8 mouse cellular contexts compared by ENCODE assay signal in genomic region chr13:21222463-21223022, GRCm38 (mm10). TPM values are rescaled to one million over a fixed set of nuclear protein-coding genes. Genes with fewer than 3 reads are reported as not detected.
A peak's percentile ranks its signal among the peaks of the same experiment; 100 is the strongest.
DNase-seq lines count a peak whose midpoint lies in the region; ATAC-seq lines count a peak whose summit lies in the region.

No protein-coding gene starts in this region.

- under 1% methylated on average over 20 of the region's 20 CpGs for WGBS in heart, embryonic 14.5 days
- under 1% methylated on average over 20 of the region's 20 CpGs for WGBS in liver, embryonic 12.5 days (ENCODE audit: insufficient replicate concordance)
- under 1% methylated on average over 20 of the region's 20 CpGs for WGBS in stomach, embryonic 14.5 days

- no peaks in the 10 kb centered on the region; the same call in 1 of the 2 replicates for H3K27me3 ChIP-seq in heart, embryonic 14.5 days (ENCODE audit: control insufficient read depth, insufficient read depth, low read length)
- H3K27me3 ChIP-seq in liver, embryonic 12.5 days (replicated peaks): peaks cover 20% of the 10 kb centered on the region
- no peaks in the 10 kb centered on the region for H3K27me3 ChIP-seq in stomach, embryonic 14.5 days (ENCODE audit: control insufficient read depth, insufficient read depth, low read length)

- peaks cover 0 to 4% of the 10 kb centered on the region in 2 experiments; a peak in 1 of 4 replicates for H3K4me1 ChIP-seq in heart, embryonic 14.5 days (ENCODE audit: control insufficient read depth in 2 of 2, insufficient read depth in 2 of 2, low read length in 2 of 2)
- peaks cover 25% of the 10 kb centered on the region for H3K4me1 ChIP-seq in liver, embryonic 12.5 days
- no peaks in the 10 kb centered on the region for H3K4me1 ChIP-seq in stomach, embryonic 14.5 days (ENCODE audit: control insufficient read depth, insufficient read depth, low read length)

- no peaks in the 10 kb centered on the region for H3K36me3 ChIP-seq in heart, embryonic 14.5 days (ENCODE audit: control insufficient read depth, insufficient read depth, low read length)
- no peaks in the 10 kb centered on the region for H3K36me3 ChIP-seq in liver, embryonic 12.5 days
- no peaks in the 10 kb centered on the region for H3K36me3 ChIP-seq in stomach, embryonic 14.5 days (ENCODE audit: control insufficient read depth, insufficient read depth, low read length)

- peak; percentile 68; the same call in 1 of the 2 replicates for ATAC-seq in heart, embryonic 14.5 days (ENCODE audit: insufficient number of reproducible peaks, insufficient read depth, low FRiP score, low read depth)
- ATAC-seq in liver, embryonic 12.5 days: peak; percentile 94
- peak; percentile 91 for ATAC-seq in stomach, embryonic 14.5 days (ENCODE audit: insufficient number of reproducible peaks, insufficient read depth, low FRiP score, low read depth)

- no peaks in the 10 kb centered on the region for H3K9me3 ChIP-seq in heart, embryonic 14.5 days (ENCODE audit: control insufficient read depth, low read length)
- no peaks in the 10 kb centered on the region for H3K9me3 ChIP-seq in liver, embryonic 12.5 days (replicated peaks)
- no peaks in the 10 kb centered on the region for H3K9me3 ChIP-seq in stomach, embryonic 14.5 days (ENCODE audit: control insufficient read depth, low read depth, low read length)

- peak overlapping the region; percentile 63 for H3K9ac ChIP-seq in heart, embryonic 14.5 days (ENCODE audit: low read length)
- H3K9ac ChIP-seq in liver, embryonic 12.5 days: peak overlapping the region; percentile 70
- peak overlapping the region; percentile 33; the same call in 1 of the 2 replicates for H3K9ac ChIP-seq in stomach, embryonic 14.5 days (replicated peaks; ENCODE audit: low read depth, low read length)

- H3K4me2 ChIP-seq in heart, embryonic 14.5 days (ENCODE audit: low read length): peak overlapping the region; percentile 82
- peak overlapping the region; percentile 93 for H3K4me2 ChIP-seq in liver, embryonic 12.5 days
- peak overlapping the region; percentile 77 for H3K4me2 ChIP-seq in stomach, embryonic 14.5 days (replicated peaks; ENCODE audit: low read depth, low read length)

- H3K27ac ChIP-seq in heart, embryonic 14.5 days (replicated peaks in 1 of 2; ENCODE audit: control insufficient read depth in 1 of 2, insufficient read depth in 1 of 2, low read depth in 2 of 2, low read length in 2 of 2): no peak overlapping the region; a peak in 1 of 4 replicates
- H3K27ac ChIP-seq in liver, embryonic 12.5 days: no peak overlapping the region
- H3K27ac ChIP-seq in stomach, embryonic 14.5 days (ENCODE audit: low read length): no peak overlapping the region; the same call in 1 of the 2 replicates

- peak overlapping the region; percentile 52 to 85 for H3K4me3 ChIP-seq in heart, embryonic 14.5 days (ENCODE audit: control insufficient read depth in 1 of 2, insufficient read depth in 1 of 2, low read depth in 1 of 2, low read length in 2 of 2)
- H3K4me3 ChIP-seq in liver, embryonic 12.5 days: peak overlapping the region; percentile 70
- H3K4me3 ChIP-seq in stomach, embryonic 14.5 days (ENCODE audit: low read depth, low read length): peak overlapping the region; percentile 52

- peak; percentile 82 to 83 for DNase-seq in CD8-positive naive resting alpha-beta T cell, adult 2 months (ENCODE audit: low read depth in 2 of 2, low spot score in 2 of 2)
- DNase-seq in c-Kit-negative CD71-positive TER-119-positive erythroid progenitor cells, embryonic 14.5 days (ENCODE audit: low read depth, low spot score): peak; percentile 60
- DNase-seq in fibroblast of lung, adult 2 months (ENCODE audit: low read depth): peak; percentile 49
- peak; percentile 87 for DNase-seq in kidney, postnatal 10 days
- DNase-seq in naive thymus-derived CD4-positive, alpha-beta T cell, adult 2 months (ENCODE audit: low read depth): peak; percentile 73

RNA-seq across cellular contexts. Expression of gene Trim27, which starts 43.3 kb away (rescaled TPM):
- 71.9 and 80.1 TPM in 2 replicates for polyA plus RNA-seq in heart, embryonic 14.5 days (2014; fragmentation: Nextera tagmentation; extraction: Ambion mirVana)
- 129 and 132 TPM in 2 replicates for polyA plus RNA-seq in liver, embryonic 12.5 days (2016; fragmentation: Nextera tagmentation; extraction: Ambion mirVana)
- 123 and 128 TPM in 2 replicates for polyA plus RNA-seq in stomach, embryonic 14.5 days (2014; fragmentation: Nextera tagmentation; extraction: Ambion mirVana)
